Mouse (Mus musculus) testis, adult 2 months (tissue): ENCODE measurements around the gene Slc38a1.

Experiments used
- CTCF ChIP-seq: fragments of 200-500 bp; IDR thresholded peaks from 2 replicates; pipeline ENCODE4 v1.5.1; 2012; ENCODE audit warnings: low read depth, mild to moderate bottlenecking, inconsistent platforms, low read length, moderate library complexity; ENCODE audit not compliant: control insufficient read depth, insufficient read depth, insufficient replicate concordance
- POLR2A ChIP-seq: fragments of 200-500 bp; IDR thresholded peaks from 2 replicates; pipeline ENCODE4 v1.6.1; 2012; ENCODE audit warnings: low read depth, mild to moderate bottlenecking, inconsistent platforms, low read length, moderate library complexity; ENCODE audit not compliant: control insufficient read depth

- TF ChIP-seq CTCF: no peak
- TF ChIP-seq POLR2A: no peak
Observed at GRCm38 (mm10) chr15:96537272-96537671, 105.4 kb downstream of the Slc38a1 start.
